Mouse (Mus musculus) testis, adult 2 months (tissue): ENCODE measurements around the gene Arl6ip1. TPM values are rescaled to one million over a fixed set of nuclear protein-coding genes. Genes with fewer than 3 reads are reported as not detected.
A peak's percentile ranks its signal among the peaks of the same experiment; 100 is the strongest.
"Not testable (repeated sequence)": the region's sequence is repeated elsewhere in the genome, so short reads cannot be mapped to it uniquely, and the experiment has no call there.

ENCODE experiments used
- H3K27ac ChIP-seq: fragments of 200-500 bp; 2 replicates; pipeline ENCODE4 v1.5.1; 2012; ENCODE audit warnings: low read depth, low read length; ENCODE audit not compliant: control insufficient read depth, insufficient read depth
- H3K27me3 ChIP-seq: fragments of 200-500 bp; 2 replicates; pipeline ENCODE4 v1.6.1; 2012; ENCODE audit warnings: mild to moderate bottlenecking, low read length, moderate library complexity; ENCODE audit not compliant: control insufficient read depth, insufficient read depth
- H3K36me3 ChIP-seq: fragments of 200-500 bp; 2 replicates; pipeline ENCODE4 v1.6.1; 2012; ENCODE audit warnings: mild to moderate bottlenecking, low read length; ENCODE audit not compliant: control insufficient read depth, insufficient read depth
- H3K4me1 ChIP-seq: fragments of 200-500 bp; 2 replicates; pipeline ENCODE4 v1.6.1; 2012; ENCODE audit warnings: low read length; ENCODE audit not compliant: control insufficient read depth, insufficient read depth
- H3K4me3 ChIP-seq: fragments of 200-500 bp; 2 replicates; pipeline ENCODE4 v1.5.1; 2012; ENCODE audit warnings: low read depth, mild to moderate bottlenecking, low read length, moderate library complexity, mixed read lengths; ENCODE audit not compliant: control insufficient read depth
- CTCF ChIP-seq: fragments of 200-500 bp; IDR thresholded peaks from 2 replicates; pipeline ENCODE4 v1.5.1; 2012; ENCODE audit warnings: low read depth, mild to moderate bottlenecking, inconsistent platforms, low read length, moderate library complexity; ENCODE audit not compliant: control insufficient read depth, insufficient read depth, insufficient replicate concordance
- POLR2A ChIP-seq: fragments of 200-500 bp; IDR thresholded peaks from 2 replicates; pipeline ENCODE4 v1.6.1; 2012; ENCODE audit warnings: low read depth, mild to moderate bottlenecking, inconsistent platforms, low read length, moderate library complexity; ENCODE audit not compliant: control insufficient read depth
- polyA plus RNA-seq: library from polyadenylated mRNA; depleted of rRNA; stranded (reverse); fragments of >200 nt; gene quantifications from 2 replicates; pipeline ENCODE4 v1.2.3, GENCODE M21; 2012; rRNA removed

Gene Arl6ip1
- 125 and 197 TPM in 2 replicates for polyA plus RNA-seq

- H3K27me3 ChIP-seq, result no peaks in the 10 kb centered on the region
- H3K4me3 ChIP-seq, result peak within 1 kb of the TSS; percentile 98
- peak within 1 kb of the TSS; percentile 100 for H3K27ac ChIP-seq
- H3K36me3 ChIP-seq, result no peaks in the 10 kb centered on the region; the same call in 1 of the 2 replicates
- no peaks in the 10 kb centered on the region for H3K4me1 ChIP-seq
- TF ChIP-seq POLR2A (peak; percentile 100), CTCF (no peak)
These were observed at the start of gene Arl6ip1 for GRCm38 (mm10) chr7:118129430-118130041. Gene Arl6ip1 (minus strand): TSS chr7:118129662.

- no peak for TF ChIP-seq CTCF
- no peak for TF ChIP-seq POLR2A
- H3K4me3 ChIP-seq, result no peak overlapping the region
- no peaks in the 10 kb centered on the region for H3K4me1 ChIP-seq
- H3K27ac ChIP-seq, result no peak overlapping the region
- H3K27me3 ChIP-seq, result no peaks in the 10 kb centered on the region
- H3K36me3 ChIP-seq, result peaks cover 4% of the 10 kb centered on the region
These were observed 46.4 kb upstream of the Arl6ip1 start for GRCm38 (mm10) chr7:118175821-118176355.

- not testable (repeated sequence) for H3K27ac ChIP-seq, H3K4me3 ChIP-seq, H3K36me3 ChIP-seq, H3K27me3 ChIP-seq, H3K4me1 ChIP-seq
These were observed 40.7 kb upstream of the Arl6ip1 start for GRCm38 (mm10) chr7:118170125-118170524.

GRCm38 (mm10) chr7:118163006-118163405, 33.5 kb upstream of the Arl6ip1 start:
- no peaks in the 10 kb centered on the region for H3K27me3 ChIP-seq
- H3K27ac ChIP-seq, result no peak overlapping the region
- no peak overlapping the region for H3K4me3 ChIP-seq
- TF ChIP-seq CTCF (no peak), POLR2A (no peak)
- H3K4me1 ChIP-seq, result no peaks in the 10 kb centered on the region
- no peaks in the 10 kb centered on the region for H3K36me3 ChIP-seq

GRCm38 (mm10) chr7:118160121-118160520, 30.7 kb upstream of the Arl6ip1 start:
- TF ChIP-seq CTCF, result no peak
- TF ChIP-seq POLR2A, result no peak
- no peak overlapping the region for H3K4me3 ChIP-seq
- H3K36me3 ChIP-seq, result peaks cover 2% of the 10 kb centered on the region
- no peaks in the 10 kb centered on the region for H3K27me3 ChIP-seq
- H3K4me1 ChIP-seq, result no peaks in the 10 kb centered on the region
- no peak overlapping the region for H3K27ac ChIP-seq

- peaks cover 5% of the 10 kb centered on the region for H3K36me3 ChIP-seq
- no peak overlapping the region for H3K27ac ChIP-seq
- TF ChIP-seq CTCF (no peak), POLR2A (no peak)
- H3K4me3 ChIP-seq, result no peak overlapping the region
- no peaks in the 10 kb centered on the region for H3K27me3 ChIP-seq
- no peaks in the 10 kb centered on the region for H3K4me1 ChIP-seq
These were observed 27.0 kb upstream of the Arl6ip1 start for GRCm38 (mm10) chr7:118156461-118156860.

- Histone ChIP-seq H3K4me1 (no peaks in the 10 kb centered on the region), H3K4me3 (no peak overlapping the region), H3K27me3 (no peaks in the 10 kb centered on the region), H3K27ac (no peak overlapping the region), H3K36me3 (peaks cover 5% of the 10 kb centered on the region)
- TF ChIP-seq POLR2A (no peak), CTCF (no peak)
These were observed 24.7 kb upstream of the Arl6ip1 start for GRCm38 (mm10) chr7:118154150-118154549.
